Mouse (Mus musculus) liver, embryonic 12.5 days (tissue): Measurements from ENCODE around the gene Gm8127. TPM values are rescaled to one million over a fixed set of nuclear protein-coding genes. Genes with fewer than 3 reads are reported as not detected.
"Not testable (repeated sequence)": the region's sequence is repeated elsewhere in the genome, so short reads cannot be mapped to it uniquely, and the experiment has no call there.

Experiments used
- ATAC-seq: fragments of 200-750 bp; cut with Nextera tagmentation; 2 replicates; pipeline ENCODE4 v1.8.0; 2017; ENCODE audit warnings: moderate number of reproducible peaks, mild to moderate bottlenecking, moderate library complexity
- H3K27ac ChIP-seq: fragments of 300-500 bp; sonication (generic); 2 replicates; pipeline ENCODE4 v1.5.1; 2016; ENCODE audit warnings: mild to moderate bottlenecking
- H3K27me3 ChIP-seq: fragments of 300-500 bp; sonication (generic); replicated peaks from 2 replicates; pipeline ENCODE4 v1.6.1; 2016; ENCODE audit warnings: mild to moderate bottlenecking, moderate library complexity
- H3K36me3 ChIP-seq: fragments of 300-500 bp; sonication (generic); 2 replicates; pipeline ENCODE4 v1.6.1; 2016; ENCODE audit warnings: mild to moderate bottlenecking, moderate library complexity
- H3K4me1 ChIP-seq: fragments of 300-500 bp; sonication (generic); 2 replicates; pipeline ENCODE4 v1.6.1; 2016
- H3K4me2 ChIP-seq: fragments of 300-500 bp; sonication (generic); 2 replicates; pipeline ENCODE4 v1.6.1; 2016; ENCODE audit warnings: mild to moderate bottlenecking, moderate library complexity
- H3K4me3 ChIP-seq: fragments of 300-500 bp; sonication (generic); 2 replicates; pipeline ENCODE4 v1.5.1; 2016; ENCODE audit warnings: mild to moderate bottlenecking, moderate library complexity
- H3K9ac ChIP-seq: fragments of 300-500 bp; sonication (generic); 2 replicates; pipeline ENCODE4 v1.6.1; 2016; ENCODE audit warnings: mild to moderate bottlenecking, moderate library complexity
- H3K9me3 ChIP-seq: fragments of 300-500 bp; sonication (generic); replicated peaks from 2 replicates; pipeline ENCODE4 v1.6.1; 2016; ENCODE audit warnings: mild to moderate bottlenecking, moderate library complexity
- WGBS: fragments of 180-500 bp; shearing (Covaris S2); methylation state at CpG from one replicate; pipeline ENCODE4 v1.1.7; 2016; ENCODE audit not compliant: insufficient replicate concordance; 5-methylcytosine and 5-hydroxymethylcytosine counted together
- polyA plus RNA-seq: library from polyadenylated mRNA; unstranded; fragments of >200 nt; fragmentation: Nextera tagmentation; extraction: Ambion mirVana; gene quantifications from 2 replicates; pipeline ENCODE4 v1.2.1, GENCODE M21; 2016

Gene Gm8127
- not detected in 2 replicates for polyA plus RNA-seq

GRCm38 (mm10) chr14:43293503-43293902, at the start of gene Gm8127:
TSS of gene Gm8127 (minus strand) at chr14:43293832.
- not testable (repeated sequence) for H3K36me3 ChIP-seq, H3K9me3 ChIP-seq, ATAC-seq, H3K4me3 ChIP-seq, H3K9ac ChIP-seq, H3K4me2 ChIP-seq, H3K4me1 ChIP-seq, H3K27me3 ChIP-seq, H3K27ac ChIP-seq
- 57% methylated on average over 3 of the region's 3 CpGs for WGBS

GRCm38 (mm10) chr14:43337646-43338045, 44.0 kb upstream of the Gm8127 start:
- WGBS: 50% methylated on average over 1 of the region's 1 CpGs
- not testable (repeated sequence) for ATAC-seq, H3K4me1 ChIP-seq, H3K27me3 ChIP-seq, H3K9me3 ChIP-seq, H3K4me2 ChIP-seq, H3K27ac ChIP-seq, H3K4me3 ChIP-seq, H3K36me3 ChIP-seq, H3K9ac ChIP-seq

- 74% methylated on average over 11 of the region's 11 CpGs for WGBS
- H3K27me3 ChIP-seq, H3K4me3 ChIP-seq, H3K9ac ChIP-seq, H3K9me3 ChIP-seq, H3K27ac ChIP-seq, H3K4me1 ChIP-seq, H3K36me3 ChIP-seq, H3K4me2 ChIP-seq, ATAC-seq: not testable (repeated sequence)
Observed at GRCm38 (mm10) chr14:43331362-43331880, 37.8 kb upstream of the Gm8127 start.

GRCm38 (mm10) chr14:43328603-43329002, 35.0 kb upstream of the Gm8127 start:
- WGBS: 35% methylated on average over 2 of the region's 2 CpGs
- H3K27ac ChIP-seq, H3K4me1 ChIP-seq, H3K4me3 ChIP-seq, H3K27me3 ChIP-seq, H3K36me3 ChIP-seq, H3K9me3 ChIP-seq, H3K9ac ChIP-seq, H3K4me2 ChIP-seq, ATAC-seq: not testable (repeated sequence)

GRCm38 (mm10) chr14:43319516-43319915, 25.9 kb upstream of the Gm8127 start:
- not testable (repeated sequence) for H3K9me3 ChIP-seq, H3K9ac ChIP-seq, H3K27ac ChIP-seq, H3K4me3 ChIP-seq, ATAC-seq, H3K4me1 ChIP-seq, H3K27me3 ChIP-seq, H3K4me2 ChIP-seq, H3K36me3 ChIP-seq

- H3K27ac ChIP-seq, H3K4me1 ChIP-seq, H3K36me3 ChIP-seq, H3K4me2 ChIP-seq, H3K9me3 ChIP-seq, H3K27me3 ChIP-seq, H3K9ac ChIP-seq, ATAC-seq, H3K4me3 ChIP-seq: not testable (repeated sequence)
- 73% methylated on average over 3 of the region's 3 CpGs for WGBS
Observed at GRCm38 (mm10) chr14:43278681-43279080, 15.0 kb downstream of the Gm8127 start.

- H3K27me3 ChIP-seq, H3K4me1 ChIP-seq, H3K4me2 ChIP-seq, H3K27ac ChIP-seq, H3K9ac ChIP-seq, H3K4me3 ChIP-seq, ATAC-seq, H3K36me3 ChIP-seq, H3K9me3 ChIP-seq: not testable (repeated sequence)
- WGBS: 49% methylated on average over 4 of the region's 4 CpGs
Observed at GRCm38 (mm10) chr14:43278146-43278545, 15.5 kb downstream of the Gm8127 start.

GRCm38 (mm10) chr14:43277468-43277867, 16.2 kb downstream of the Gm8127 start:
- H3K9ac ChIP-seq, ATAC-seq, H3K27me3 ChIP-seq, H3K36me3 ChIP-seq, H3K4me1 ChIP-seq, H3K4me3 ChIP-seq, H3K4me2 ChIP-seq, H3K27ac ChIP-seq, H3K9me3 ChIP-seq: not testable (repeated sequence)
- WGBS: 46% methylated on average over 2 of the region's 2 CpGs

GRCm38 (mm10) chr14:43275752-43276151, 17.9 kb downstream of the Gm8127 start:
- H3K9me3 ChIP-seq, H3K36me3 ChIP-seq, H3K27me3 ChIP-seq, H3K4me2 ChIP-seq, H3K4me1 ChIP-seq, H3K4me3 ChIP-seq, H3K27ac ChIP-seq, ATAC-seq, H3K9ac ChIP-seq: not testable (repeated sequence)
- 71% methylated on average over 1 of the region's 1 CpGs for WGBS

- ATAC-seq, H3K4me2 ChIP-seq, H3K4me3 ChIP-seq, H3K27me3 ChIP-seq, H3K27ac ChIP-seq, H3K9me3 ChIP-seq, H3K36me3 ChIP-seq, H3K4me1 ChIP-seq, H3K9ac ChIP-seq: not testable (repeated sequence)
- 48% methylated on average over 8 of the region's 8 CpGs for WGBS
Observed at GRCm38 (mm10) chr14:43274986-43275511, 18.6 kb downstream of the Gm8127 start, which contains the start of gene Gm9732. TSS of gene Gm9732 (plus strand) at chr14:43275036.

- not testable (repeated sequence) for ATAC-seq, H3K4me2 ChIP-seq, H3K4me1 ChIP-seq, H3K27ac ChIP-seq, H3K9ac ChIP-seq, H3K9me3 ChIP-seq, H3K4me3 ChIP-seq, H3K36me3 ChIP-seq, H3K27me3 ChIP-seq
- 63% methylated on average over 1 of the region's 1 CpGs for WGBS
Observed at GRCm38 (mm10) chr14:43273161-43273560, 20.5 kb downstream of the Gm8127 start.

- ATAC-seq: not testable (repeated sequence)
Observed at GRCm38 (mm10) chr14:43269211-43269610, 24.4 kb downstream of the Gm8127 start.

GRCm38 (mm10) chr14:43268521-43269084, 25.0 kb downstream of the Gm8127 start:
- H3K4me1 ChIP-seq, H3K36me3 ChIP-seq, H3K9me3 ChIP-seq, H3K27ac ChIP-seq, H3K9ac ChIP-seq, H3K4me2 ChIP-seq, ATAC-seq, H3K4me3 ChIP-seq, H3K27me3 ChIP-seq: not testable (repeated sequence)
- WGBS: 25% methylated on average over 2 of the region's 2 CpGs

More at GRCm38 (mm10) chr14:43269211-43269610, 24.4 kb downstream of the Gm8127 start:
- H3K36me3 ChIP-seq, H3K9me3 ChIP-seq, H3K4me3 ChIP-seq, H3K9ac ChIP-seq, H3K4me1 ChIP-seq, H3K27me3 ChIP-seq, H3K4me2 ChIP-seq, H3K27ac ChIP-seq: not testable (repeated sequence)
- 69% methylated on average over 3 of the region's 3 CpGs for WGBS
